In the genomic region with DNA sequence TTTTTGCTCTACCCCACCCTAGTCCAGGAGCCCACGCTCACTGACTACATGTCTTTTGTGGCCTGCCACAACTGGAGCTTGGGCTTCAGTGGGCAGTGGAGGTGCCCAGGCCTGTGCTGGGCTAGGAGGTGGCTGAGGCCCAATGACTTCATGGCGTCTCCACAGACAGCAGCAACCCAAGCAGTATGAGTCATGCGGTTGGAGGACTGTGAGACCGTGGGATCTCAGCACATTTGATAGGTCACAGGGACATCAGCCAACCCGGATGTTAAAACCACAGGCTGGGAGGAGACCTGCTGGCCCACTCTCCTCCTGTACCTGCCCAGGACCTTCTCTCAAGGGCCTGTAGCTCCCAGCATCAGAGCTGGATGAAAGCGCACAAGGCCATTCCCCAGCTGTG, we compare ENCODE assay signal across 11 mouse cellular contexts. TPM values are rescaled to one million over a fixed set of nuclear protein-coding genes. Genes with fewer than 3 reads are reported as not detected.
A peak's percentile ranks its signal among the peaks of the same experiment; 100 is the strongest.
DNase-seq lines count a peak whose midpoint lies in the region; ATAC-seq lines count a peak whose summit lies in the region.
"Had no signal": no experiment of that assay in that cellular context is flagged by ENCODE, and none has a peak within 500 bp of the region (broad histone marks: within the 10 kb centered on the region; RNA-seq: fewer than 3 reads in every experiment).

No protein-coding gene starts in this region.

- H3K4me3 ChIP-seq in stomach, embryonic 16.5 days (replicated peaks; ENCODE audit: low read length): no peak overlapping the region
- H3K4me3 ChIP-seq: heart, embryonic 12.5 days; midbrain, embryonic 10.5 days had no signal

- H3K27ac ChIP-seq in stomach, embryonic 16.5 days (ENCODE audit: low read length): no peak overlapping the region
- H3K27ac ChIP-seq: midbrain, embryonic 10.5 days had no signal

- no peaks in the 10 kb centered on the region for H3K36me3 ChIP-seq in stomach, embryonic 16.5 days (ENCODE audit: control insufficient read depth, insufficient read depth, low read length)
- H3K36me3 ChIP-seq: heart, embryonic 12.5 days; midbrain, embryonic 10.5 days had no signal

- no peaks in the 10 kb centered on the region for H3K27me3 ChIP-seq in stomach, embryonic 16.5 days (ENCODE audit: control insufficient read depth, insufficient read depth, low read length)
- H3K27me3 ChIP-seq: heart, embryonic 12.5 days had no signal

- DNase-seq in adrenal gland, adult (ENCODE audit: inconsistent age in 2 of 2, low spot score in 1 of 2): peak; percentile 81 to 92
- DNase-seq in adrenal gland, postnatal 4 days (ENCODE audit: low spot score in 2 of 2): no peak
- DNase-seq in ovary, postnatal 36 days (ENCODE audit: low spot score): peak; percentile 19
- no peak for DNase-seq in ovary, postnatal 10 days (ENCODE audit: low spot score)
- DNase-seq in fibroblast of lung, adult 2 months (ENCODE audit: low read depth): peak; percentile 93
- DNase-seq in MN1 (ENCODE audit: low spot score): no peak
- DNase-seq: thymus, adult 2 months had no signal

- H3K4me2 ChIP-seq in stomach, embryonic 16.5 days (ENCODE audit: low read depth, low read length): no peak overlapping the region
- H3K4me2 ChIP-seq: heart, embryonic 12.5 days had no signal

- no peaks in the 10 kb centered on the region for H3K9me3 ChIP-seq in stomach, embryonic 16.5 days (replicated peaks; ENCODE audit: control insufficient read depth, low read length)
- H3K9me3 ChIP-seq: heart, embryonic 12.5 days; midbrain, embryonic 10.5 days had no signal

- 77% methylated on average over 6 of the region's 6 CpGs for WGBS in stomach, embryonic 16.5 days

- ATAC-seq in stomach, embryonic 16.5 days (ENCODE audit: insufficient read depth, low FRiP score): peak; percentile 9; the same call in 1 of the 2 replicates
- ATAC-seq in erythroblast, adult 5-6 weeks (replicated peaks; ENCODE audit: low FRiP score, poor library complexity, severe bottlenecking): no peak

- no peaks in the 10 kb centered on the region for H3K4me1 ChIP-seq in stomach, embryonic 16.5 days (ENCODE audit: control insufficient read depth, insufficient read depth, low read length)

- no peak overlapping the region for H3K9ac ChIP-seq in stomach, embryonic 16.5 days (ENCODE audit: low read length)
- H3K9ac ChIP-seq: heart, embryonic 12.5 days had no signal

RNA-seq across cellular contexts. Expression of a gene that starts 8.2 kb away (rescaled TPM):
- 100 to 1,000 TPM; 279 to 303 TPM for total RNA-seq in adrenal gland, postnatal 4 days (2021)
- 48.6 and 59.9 TPM in 2 replicates for polyA plus RNA-seq in stomach, embryonic 16.5 days (2015; fragmentation: Nextera tagmentation; extraction: Ambion mirVana)
- 2.3 and 3.1 TPM in 2 replicates for total RNA-seq in erythroblast, adult 5-6 weeks (2015; ENCODE audit: low replicate concordance)
- 0.68 and 2.1 TPM in 2 replicates for total RNA-seq in erythroblast, adult 5-6 weeks (2017; ENCODE audit: low replicate concordance)

RNA-seq across cellular contexts. Expression of a gene that starts 57.6 kb away (rescaled TPM):
- total RNA-seq in adrenal gland, postnatal 4 days (2021): 10 to 100 TPM; 10.1 to 15.9 TPM
- polyA plus RNA-seq in stomach, embryonic 16.5 days (2015; fragmentation: Nextera tagmentation; extraction: Ambion mirVana): 9.8 and 10.5 TPM in 2 replicates
- total RNA-seq in erythroblast, adult 5-6 weeks (2015; ENCODE audit: low replicate concordance): not detected in 2 replicates
- total RNA-seq in erythroblast, adult 5-6 weeks (2017; ENCODE audit: low replicate concordance): 0.42 and 0.85 TPM in 2 replicates

Comparison
In these comparisons a context has a peak if more than half of its experiments do, and no peak if none do; other contexts are left out.
1. DNase-seq: peak in adrenal gland, adult (2 of 2), ovary, postnatal 36 days (single experiment) and fibroblast of lung, adult 2 months (single experiment); none in adrenal gland, postnatal 4 days (0 of 2), ovary, postnatal 10 days (single experiment) and MN1 (single experiment).
2. RNA of a gene that starts 8.2 kb away (total RNA-seq): 279 to 303 TPM in adrenal gland, postnatal 4 days; 0.68 to 3.1 TPM in erythroblast, adult 5-6 weeks; every median in the first group is over 10 times any median in the second.
3. RNA of a gene that starts 57.6 kb away (total RNA-seq): 10.1 to 15.9 TPM in adrenal gland, postnatal 4 days; 0.42 to 0.85 TPM in erythroblast, adult 5-6 weeks; every median in the first group is over 4 times any median in the second.